In genomic region chr9:121297171-121298064, GRCm38 (mm10) we compare ENCODE assay signal across 7 mouse cellular contexts. TPM values are rescaled to one million over a fixed set of nuclear protein-coding genes. Genes with fewer than 3 reads are reported as not detected.
A peak's percentile ranks its signal among the peaks of the same experiment; 100 is the strongest.
DNase-seq lines count a peak whose midpoint lies in the region; ATAC-seq lines count a peak whose summit lies in the region.

Trak1 (plus strand) TSS chr9:121297502.

- H3K9me3 ChIP-seq in forebrain, embryonic 12.5 days, result no peaks in the 10 kb centered on the region

- H3K36me3 ChIP-seq in forebrain, embryonic 12.5 days (replicated peaks), result no peaks in the 10 kb centered on the region

- H3K4me3 ChIP-seq in forebrain, embryonic 12.5 days (replicated peaks), result peak within 1 kb of the TSS; percentile 92

- DNase-seq in Muller cell, postnatal 12 days (ENCODE audit: inconsistent ontology term), result peak; percentile 81
- DNase-seq in brain, adult 2 months (ENCODE audit: low read depth, low spot score), result peak; percentile 79
- peak; percentile 82 to 85 for DNase-seq in heart, postnatal 36 days
- peak in 1 of 2 experiments; percentile 45 for DNase-seq in layer of hippocampus, postnatal 14 days (ENCODE audit: low spot score in 2 of 2)
- peak; percentile 44 for DNase-seq in lung, postnatal 25 days (ENCODE audit: low spot score)
- DNase-seq in right cerebral cortex, postnatal 14 days, result peak; percentile 52

- H3K4me1 ChIP-seq in forebrain, embryonic 12.5 days, result peaks cover 43% of the 10 kb centered on the region

- intact Hi-C loops in heart, postnatal 36 days (cut with DNase I), result loop anchor here (1.0 to 2.0 kb wide), 3 partner anchors 17 to 56 kb away; no protein-coding TSS in a partner anchor

- peak within 1 kb of the TSS; percentile 75 for H3K27ac ChIP-seq in forebrain, embryonic 12.5 days

- ATAC-seq in forebrain, embryonic 12.5 days (ENCODE audit: low FRiP score), result peak; percentile 92

- H3K27me3 ChIP-seq in forebrain, embryonic 12.5 days, result peaks cover 22% of the 10 kb centered on the region; the same call in 1 of the 2 replicates

- peak within 1 kb of the TSS; percentile 87 for H3K4me2 ChIP-seq in forebrain, embryonic 12.5 days

- under 1% methylated on average over 86 of the region's 116 CpGs for WGBS in forebrain, embryonic 12.5 days

- peak within 1 kb of the TSS; percentile 96 for H3K9ac ChIP-seq in forebrain, embryonic 12.5 days

RNA-seq across cellular contexts. Expression of gene Trak1, which starts in this region (rescaled TPM):
- 41.2 and 45.3 TPM in 2 replicates for polyA plus RNA-seq in forebrain, embryonic 12.5 days (2016; fragmentation: Nextera tagmentation; extraction: Ambion mirVana)
- total RNA-seq in heart, postnatal 36 days (2021), result 100 to 1,000 TPM; 305 to 315 TPM
- total RNA-seq in layer of hippocampus, postnatal 14 days (2021), result 100 to 1,000 TPM; 230 to 235 TPM
